Mouse (Mus musculus) liver, embryonic 15.5 days (tissue): Measurements from ENCODE around the gene Madd. TPM values are rescaled to one million over a fixed set of nuclear protein-coding genes. Genes with fewer than 3 reads are reported as not detected.

Experiments used
- ATAC-seq: fragments of 200-750 bp; cut with Nextera tagmentation; 2 replicates; pipeline ENCODE4 v1.8.0; 2017; ENCODE audit warnings: moderate number of reproducible peaks, mild to moderate bottlenecking, moderate library complexity; ENCODE audit not compliant: insufficient read depth
- H3K27ac ChIP-seq: fragments of 300-500 bp; sonication (generic); replicated peaks from 2 replicates; pipeline ENCODE4 v1.5.1; 2015; ENCODE audit warnings: mild to moderate bottlenecking, inconsistent platforms
- H3K27me3 ChIP-seq: fragments of 300-500 bp; sonication (generic); 2 replicates; pipeline ENCODE4 v1.6.1; 2015; ENCODE audit warnings: mild to moderate bottlenecking, inconsistent platforms
- H3K36me3 ChIP-seq: fragments of 300-500 bp; sonication (generic); replicated peaks from 2 replicates; pipeline ENCODE4 v1.6.1; 2015; ENCODE audit warnings: moderate library complexity, mild to moderate bottlenecking, inconsistent platforms
- H3K4me1 ChIP-seq: fragments of 300-500 bp; sonication (generic); replicated peaks from 2 replicates; pipeline ENCODE4 v1.6.1; 2015; ENCODE audit warnings: inconsistent platforms
- H3K4me2 ChIP-seq: fragments of 300-500 bp; sonication (generic); 2 replicates; pipeline ENCODE4 v1.6.1; 2015; ENCODE audit warnings: moderate library complexity, mild to moderate bottlenecking, inconsistent platforms
- H3K4me3 ChIP-seq: fragments of 300-500 bp; sonication (generic); replicated peaks from 2 replicates; pipeline ENCODE4 v1.5.1; 2015; ENCODE audit warnings: mild to moderate bottlenecking, inconsistent platforms
- H3K9ac ChIP-seq: fragments of 300-500 bp; sonication (generic); 2 replicates; pipeline ENCODE4 v1.6.1; 2015; ENCODE audit warnings: moderate library complexity, mild to moderate bottlenecking, inconsistent platforms
- H3K9me3 ChIP-seq: fragments of 300-500 bp; sonication (generic); replicated peaks from 2 replicates; pipeline ENCODE4 v1.6.1; 2016; ENCODE audit warnings: inconsistent platforms
- WGBS: fragments of 180-500 bp; shearing (Covaris S2); methylation state at CpG from one replicate; pipeline ENCODE4 v1.1.7; 2015; ENCODE audit warnings: mixed read lengths; ENCODE audit not compliant: insufficient replicate concordance; 5-methylcytosine and 5-hydroxymethylcytosine counted together
- polyA plus RNA-seq: library from polyadenylated mRNA; unstranded; fragments of >200 nt; fragmentation: Nextera tagmentation; extraction: Ambion mirVana; gene quantifications from 2 replicates; pipeline ENCODE4 v1.2.1, GENCODE M21; 2015

The Madd gene
- polyA plus RNA-seq, 1 experiment from 2014 or later, result 6.3 TPM

DNA sequence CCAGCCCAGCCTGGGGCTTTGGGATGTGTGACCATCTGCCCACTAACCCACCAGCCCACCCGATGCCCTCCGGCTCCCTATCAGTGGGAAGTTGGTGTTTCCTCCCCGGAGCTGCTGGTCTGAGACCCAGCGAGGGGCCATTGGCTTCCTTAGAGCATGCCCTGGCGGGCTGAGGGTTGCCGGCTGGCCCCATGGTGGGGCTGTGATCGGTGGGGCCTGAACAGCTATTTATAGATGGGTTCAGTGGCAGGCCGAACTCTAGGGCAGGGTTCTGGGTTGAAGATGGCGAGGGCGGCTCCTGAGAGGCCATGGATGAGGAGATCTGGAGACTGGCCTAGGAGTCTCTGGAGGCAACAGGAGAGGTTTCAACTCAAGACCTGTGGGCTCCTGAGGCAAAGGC lies 86.6 kb downstream of the Madd start:
- no peaks in the 10 kb centered on the region; the same call in 1 of the 2 replicates for H3K27me3 ChIP-seq
- peak overlapping the region; percentile 19; the same call in 1 of the 2 replicates for H3K9ac ChIP-seq
- peak overlapping the region; percentile 42 for H3K4me3 ChIP-seq
- peaks cover 32% of the 10 kb centered on the region for H3K4me1 ChIP-seq
- no peaks in the 10 kb centered on the region for H3K9me3 ChIP-seq
- WGBS, result 23% methylated on average over 10 of the region's 10 CpGs
- peak overlapping the region; percentile 29 for H3K27ac ChIP-seq
- H3K36me3 ChIP-seq, result no peaks in the 10 kb centered on the region
- peak overlapping the region; percentile 42 for H3K4me2 ChIP-seq
- peak; percentile 11; the same call in 1 of the 2 replicates for ATAC-seq

- Histone ChIP-seq H3K9ac (peak overlapping the region; percentile 19; the same call in 1 of the 2 replicates), H3K4me2 (peak overlapping the region; percentile 42), H3K9me3 (no peaks in the 10 kb centered on the region), H3K27me3 (no peaks in the 10 kb centered on the region; the same call in 1 of the 2 replicates), H3K36me3 (no peaks in the 10 kb centered on the region), H3K4me3 (peak overlapping the region; percentile 42), H3K4me1 (peaks cover 28% of the 10 kb centered on the region), H3K27ac (peak overlapping the region; percentile 29; the same call in 1 of the 2 replicates)
- peak; percentile 53 for ATAC-seq
- 16% methylated on average over 14 of the region's 14 CpGs for WGBS
These were observed 87.1 kb downstream of the Madd start for GRCm38 (mm10) chr2:91096524-91096923.

DNA sequence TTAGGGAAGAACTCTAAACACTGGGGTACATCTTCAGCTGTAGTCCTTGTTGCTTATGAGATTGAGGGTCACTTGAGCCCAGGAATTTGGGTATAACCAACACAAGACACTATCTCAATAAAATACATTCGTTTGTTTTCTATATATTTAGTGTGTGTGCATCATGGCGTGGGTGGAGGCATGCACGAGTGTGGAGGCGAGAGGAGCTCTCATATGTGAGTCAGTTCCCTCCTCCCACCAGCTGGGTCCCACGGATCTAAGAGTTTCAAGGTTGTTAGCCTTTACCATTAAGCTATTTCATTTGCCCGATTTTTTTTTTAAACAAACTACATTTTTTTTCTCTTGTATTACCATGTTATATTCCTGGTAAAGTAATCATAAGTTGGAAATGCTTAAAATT lies 92.8 kb downstream of the Madd start:
- no peak for ATAC-seq
- no peak overlapping the region for H3K4me3 ChIP-seq
- H3K27me3 ChIP-seq, result no peaks in the 10 kb centered on the region
- no peak overlapping the region for H3K27ac ChIP-seq
- peaks cover 30% of the 10 kb centered on the region for H3K4me1 ChIP-seq
- no peak overlapping the region for H3K9ac ChIP-seq
- WGBS, result 60% methylated on average over 6 of the region's 6 CpGs
- H3K36me3 ChIP-seq, result no peaks in the 10 kb centered on the region
- no peaks in the 10 kb centered on the region for H3K9me3 ChIP-seq
- no peak overlapping the region for H3K4me2 ChIP-seq

DNA sequence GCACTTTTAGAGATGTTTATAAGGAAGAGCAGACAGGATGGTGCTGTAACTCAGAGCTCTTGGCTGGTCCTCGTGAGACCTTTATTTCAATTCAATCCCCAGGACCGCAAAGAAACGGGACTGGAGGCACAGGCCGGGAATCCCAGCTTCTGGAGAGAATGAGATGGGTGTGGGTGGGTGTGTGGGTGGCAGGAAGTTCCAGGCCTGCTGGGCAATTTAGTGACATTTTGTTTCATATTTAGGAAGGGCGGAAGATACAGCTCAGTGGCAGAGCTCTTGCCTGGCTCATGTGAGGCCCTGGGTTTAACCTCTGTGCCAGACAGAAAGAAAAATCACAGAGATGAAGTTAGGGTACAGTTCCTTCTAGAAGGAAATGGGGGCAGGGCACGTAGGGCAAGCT lies 93.4 kb downstream of the Madd start:
- no peaks in the 10 kb centered on the region for H3K27me3 ChIP-seq
- 53% methylated on average over 6 of the region's 6 CpGs for WGBS
- no peak overlapping the region for H3K4me3 ChIP-seq
- H3K36me3 ChIP-seq, result no peaks in the 10 kb centered on the region
- peaks cover 36% of the 10 kb centered on the region for H3K4me1 ChIP-seq
- no peak overlapping the region for H3K9ac ChIP-seq
- H3K27ac ChIP-seq, result no peak overlapping the region
- no peak overlapping the region for H3K4me2 ChIP-seq
- ATAC-seq, result no peak
- no peaks in the 10 kb centered on the region for H3K9me3 ChIP-seq

DNA sequence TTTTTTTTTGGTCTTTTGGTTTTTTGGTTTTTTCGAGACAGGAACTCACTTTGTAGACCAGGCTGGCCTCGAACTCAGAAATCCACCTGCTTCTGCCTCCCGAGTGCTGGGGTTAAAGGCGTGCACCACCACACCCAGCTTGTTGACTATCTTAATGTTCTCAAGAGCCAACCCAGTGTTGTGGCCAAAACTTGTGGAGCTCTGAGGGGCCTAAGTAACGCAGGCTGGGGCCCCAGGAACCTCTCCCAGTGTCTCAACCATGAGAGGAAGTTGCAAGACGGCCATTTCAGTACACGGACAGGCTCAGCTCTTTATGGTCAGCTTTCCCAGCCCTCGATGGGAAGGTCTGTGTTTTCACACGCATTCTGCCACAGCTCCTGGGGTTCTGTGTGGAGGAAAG lies 94.7 kb downstream of the Madd start:
- no peak overlapping the region for H3K4me2 ChIP-seq
- ATAC-seq, result no peak
- no peaks in the 10 kb centered on the region for H3K36me3 ChIP-seq
- peak overlapping the region; percentile 69; the same call in 1 of the 2 replicates for H3K27ac ChIP-seq
- H3K9ac ChIP-seq, result no peak overlapping the region
- H3K4me3 ChIP-seq, result no peak overlapping the region
- H3K4me1 ChIP-seq, result peaks cover 40% of the 10 kb centered on the region
- WGBS, result 31% methylated on average over 9 of the region's 9 CpGs
- H3K27me3 ChIP-seq, result no peaks in the 10 kb centered on the region
- no peaks in the 10 kb centered on the region for H3K9me3 ChIP-seq

GRCm38 (mm10) chr2:91087453-91087852 lies 96.2 kb downstream of the Madd start:
- H3K36me3 ChIP-seq, result no peaks in the 10 kb centered on the region
- H3K27ac ChIP-seq, result peak overlapping the region; percentile 59; the same call in 1 of the 2 replicates
- peaks cover 48% of the 10 kb centered on the region for H3K4me1 ChIP-seq
- no peaks in the 10 kb centered on the region for H3K27me3 ChIP-seq
- H3K9ac ChIP-seq, result no peak overlapping the region
- ATAC-seq, result no peak
- no peaks in the 10 kb centered on the region for H3K9me3 ChIP-seq
- H3K4me3 ChIP-seq, result no peak overlapping the region
- WGBS, result 60% methylated on average over 9 of the region's 9 CpGs
- no peak overlapping the region for H3K4me2 ChIP-seq

Other genes starting within 250 kb of the Madd start
- gene Celf1, start 243.5 kb downstream of the Madd start, polyA plus RNA-seq, result 50.0 and 53.8 TPM in 2 replicates
- gene Rapsn, start 148.2 kb downstream of the Madd start, polyA plus RNA-seq, result 1.1 TPM in 2 replicates
- gene Psmc3, start 129.8 kb downstream of the Madd start, polyA plus RNA-seq, result 138 and 146 TPM in 2 replicates
- 10.9 and 13.6 TPM in 2 replicates for gene Slc39a13, start 113.4 kb downstream of the Madd start, polyA plus RNA-seq
- gene Spi1, start 101.4 kb downstream of the Madd start, polyA plus RNA-seq, result 25.9 and 26.9 TPM in 2 replicates
- 0.15 and 0.17 TPM in 2 replicates for gene Mybpc3, start 65.7 kb downstream of the Madd start, polyA plus RNA-seq
- 20.4 and 21.0 TPM in 2 replicates for gene Nr1h3, start 19.0 kb upstream of the Madd start, polyA plus RNA-seq
- 9.9 and 10.1 TPM in 2 replicates for gene Acp2, start 19.0 kb upstream of the Madd start, polyA plus RNA-seq
- 5.8 and 6.1 TPM in 2 replicates for gene Ddb2, start 53.1 kb upstream of the Madd start, polyA plus RNA-seq
- gene Pacsin3, start 72.1 kb upstream of the Madd start, polyA plus RNA-seq, result 15.8 and 18.2 TPM in 2 replicates
- gene Arfgap2, start 81.1 kb upstream of the Madd start, polyA plus RNA-seq, result 60.7 and 67.9 TPM in 2 replicates